Mouse (Mus musculus) lung, postnatal 25 days (tissue): Measurements from ENCODE around the gene Rnasek.

Experiments used
- DNase-seq: peaks from one replicate; pipeline ENCODE4 v3.0.0; 2022; ENCODE audit warnings: low spot score

The Rnasek gene

DNA sequence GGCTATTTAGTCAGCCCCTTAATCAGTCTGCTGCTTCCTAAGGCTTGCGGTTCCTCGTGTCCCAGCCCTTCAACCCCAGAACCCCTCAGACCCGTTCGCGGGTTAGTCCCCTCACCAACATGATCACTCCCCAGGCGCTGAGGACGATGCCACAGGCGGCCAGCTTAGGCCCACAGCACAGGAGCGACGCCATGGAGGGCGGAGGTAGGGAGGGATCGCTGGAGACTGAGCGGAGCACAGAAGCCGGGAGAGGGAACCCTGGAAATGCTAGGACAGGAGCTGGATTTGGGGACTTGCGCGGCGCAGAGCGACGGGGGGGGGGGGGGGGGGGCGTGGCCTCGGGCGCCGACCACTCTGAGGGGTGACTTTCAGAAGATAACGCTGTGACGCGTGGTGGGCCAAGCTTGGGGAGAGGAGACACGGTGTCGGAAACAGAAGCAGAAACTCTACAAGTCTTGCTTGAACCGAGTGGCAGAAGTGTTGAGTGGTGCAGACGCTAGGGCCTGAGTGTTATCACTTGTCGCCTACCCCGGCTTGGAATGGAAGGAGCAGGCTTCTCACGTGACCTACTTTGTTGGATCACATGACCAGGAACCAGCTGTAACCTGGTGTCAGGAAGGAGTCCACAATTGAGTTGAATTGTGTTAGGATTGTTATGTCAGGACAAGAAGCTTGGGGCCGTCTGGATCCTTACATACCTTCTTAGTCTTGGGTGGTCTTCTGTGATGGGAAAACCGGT is at the start of gene Rnasek, which contains the start of gene Gm21988:
Gene Rnasek, minus strand, starts transcription at position 302 of the 739 bp plus-strand sequence.
Gene Gm21988, minus strand, starts transcription at position 290 of the 739 bp plus-strand sequence.
- peak; percentile 89 for DNase-seq

DNA sequence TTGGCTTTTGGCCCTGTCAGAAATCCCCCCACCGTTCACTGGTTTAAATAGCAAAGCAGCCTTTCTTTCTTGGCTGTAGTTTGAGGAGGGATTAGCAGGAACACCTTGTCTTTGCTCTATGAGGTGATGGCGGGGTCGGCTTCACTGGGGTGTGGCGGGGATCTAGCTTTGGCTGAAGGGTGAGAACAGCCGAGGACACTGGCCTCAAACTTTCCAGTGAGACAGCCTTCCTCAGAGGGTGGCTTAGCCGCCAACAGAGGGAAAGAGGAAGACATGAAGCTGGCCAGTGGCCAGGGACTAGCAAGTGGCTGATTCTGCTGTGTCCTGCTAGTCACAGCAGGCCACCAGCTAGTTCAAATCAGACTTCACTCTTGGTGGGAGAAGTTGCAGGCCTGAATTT is 49.6 kb upstream of the Rnasek start:
- DNase-seq, result no peak

DNA sequence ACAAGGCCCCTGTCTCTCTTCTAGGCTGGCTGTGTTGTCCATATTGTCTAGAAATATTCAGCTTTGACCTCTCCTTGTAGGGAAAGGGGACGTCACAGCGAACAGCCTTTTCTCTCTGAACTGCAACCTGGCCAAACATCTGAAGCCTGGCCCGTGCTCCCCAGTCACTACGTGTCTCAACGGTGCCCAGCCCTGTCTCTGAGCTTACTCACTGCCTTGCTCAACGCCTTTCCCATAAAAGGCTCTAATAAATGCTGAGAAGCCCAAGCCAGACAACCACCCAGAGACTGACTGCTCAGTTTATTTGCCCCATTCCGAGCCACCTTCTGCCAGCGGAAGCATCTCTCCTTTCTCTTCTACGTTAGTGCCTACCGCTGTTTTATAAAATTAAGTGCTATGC is 48.5 kb upstream of the Rnasek start:
- no peak for DNase-seq

DNA sequence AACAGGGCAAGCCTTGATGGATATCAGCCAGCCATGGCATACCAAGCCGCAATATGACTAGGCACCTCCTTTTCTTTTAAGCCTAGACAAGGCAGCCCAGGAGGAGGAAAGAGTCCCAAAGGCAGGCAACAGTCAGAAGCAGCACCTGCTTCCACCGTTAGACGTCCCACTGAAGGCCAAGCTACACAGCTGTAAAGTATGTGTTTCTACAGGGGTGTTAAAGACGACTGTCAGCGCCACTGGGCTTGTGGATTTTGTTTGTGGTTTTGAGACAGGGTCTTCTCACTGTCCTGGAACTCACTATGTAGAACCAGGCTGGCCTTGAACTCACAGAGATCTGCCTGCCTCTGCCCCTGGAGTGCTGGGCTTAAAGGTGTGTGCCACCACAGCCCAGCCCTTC is 46.0 kb upstream of the Rnasek start:
- DNase-seq, result no peak

DNA sequence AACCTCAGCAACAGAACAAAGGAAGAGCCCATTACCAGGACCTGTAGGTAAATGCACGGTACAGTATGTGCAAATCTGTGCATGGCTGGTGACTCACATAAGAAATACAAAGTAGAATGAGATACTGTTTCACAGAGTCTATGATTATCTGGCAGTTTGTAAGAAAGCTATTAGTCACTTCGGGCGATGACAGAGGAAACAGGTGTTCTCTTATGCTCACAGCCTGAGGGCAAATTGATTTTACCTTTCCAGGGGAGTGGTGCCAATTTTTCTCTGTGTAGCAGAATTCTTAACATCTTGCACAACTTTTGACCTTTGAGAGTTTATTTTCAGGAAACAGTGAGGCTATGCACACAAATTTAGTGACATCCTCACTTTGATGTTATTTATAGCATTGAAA is 45.1 kb upstream of the Rnasek start:
- no peak for DNase-seq

DNA sequence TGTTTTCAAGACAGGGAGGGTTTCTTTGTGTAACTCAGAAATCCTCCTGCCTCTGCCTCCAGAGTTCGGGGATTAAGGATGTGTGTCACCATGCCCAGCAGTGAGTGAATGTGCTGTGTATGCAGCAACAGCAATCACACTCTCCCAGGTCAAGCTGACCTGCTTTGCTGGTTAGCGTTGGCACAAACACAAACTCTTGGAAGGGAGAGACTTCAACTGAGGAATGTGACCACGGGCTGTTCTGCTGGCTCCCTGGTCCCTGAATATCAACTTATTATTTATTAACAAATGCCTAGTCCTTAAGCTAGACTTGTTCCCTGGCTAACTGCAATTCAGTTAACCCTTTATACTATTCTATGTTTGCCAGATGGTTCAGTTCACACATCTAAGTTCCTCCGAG is 44.0 kb upstream of the Rnasek start:
- DNase-seq, result no peak

DNA sequence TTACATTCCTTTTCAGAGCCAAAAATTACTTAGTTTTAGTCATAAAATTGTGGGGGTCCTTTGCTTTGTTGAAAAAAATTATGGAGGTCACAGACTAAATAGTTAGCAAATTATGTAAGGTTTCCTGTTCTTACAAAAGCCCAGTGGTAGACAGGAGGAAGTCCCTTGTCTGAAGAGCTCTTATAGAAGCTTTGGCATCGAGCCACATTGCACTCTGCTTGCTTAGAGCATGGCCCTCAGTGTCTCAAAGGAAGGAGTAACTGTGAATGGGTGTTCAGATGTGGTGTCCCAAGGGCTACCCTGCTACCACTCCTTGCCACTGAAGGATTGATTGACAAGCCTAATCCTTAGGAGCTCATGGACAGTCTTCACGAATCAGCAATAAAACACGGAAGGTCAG is 40.8 kb upstream of the Rnasek start:
- DNase-seq, result peak; percentile 75

DNA sequence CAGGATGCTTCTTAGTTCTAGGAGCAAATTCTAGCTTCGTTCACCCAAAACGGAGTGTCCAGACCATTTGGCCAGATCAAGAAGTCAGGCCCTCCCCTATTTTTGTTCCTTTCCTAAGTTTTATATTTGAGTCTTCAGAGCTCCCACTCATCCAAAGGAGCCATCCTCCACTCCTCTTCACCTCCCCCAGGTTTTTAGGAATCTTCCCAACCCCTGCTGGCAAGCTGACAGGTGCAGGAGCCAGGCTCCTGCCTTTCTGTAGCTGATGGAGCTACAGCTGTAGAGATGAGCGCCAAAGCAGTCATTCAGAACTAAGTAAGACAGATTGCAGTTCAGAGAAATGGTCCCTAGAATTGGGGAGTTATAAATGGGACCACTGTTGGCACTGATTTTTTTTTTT is 39.3 kb upstream of the Rnasek start:
- no peak for DNase-seq

DNA sequence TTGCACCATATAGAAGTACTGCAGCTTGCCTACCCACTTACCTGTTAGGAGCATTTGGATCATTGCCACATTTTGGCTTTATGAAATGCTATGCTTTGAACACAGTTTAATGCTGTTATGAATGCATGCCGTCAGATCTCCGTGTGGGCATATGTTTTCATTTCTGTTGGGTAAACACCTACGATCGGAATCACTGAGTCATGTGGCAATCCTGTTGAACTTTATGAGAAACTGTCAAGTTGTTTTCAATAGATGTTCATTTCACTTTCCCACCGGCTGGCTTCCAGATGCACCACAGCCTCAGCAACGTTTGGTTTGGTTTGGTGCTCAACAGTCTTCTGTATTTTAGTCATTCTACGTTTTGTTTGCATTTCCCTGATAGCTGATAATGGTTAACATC is 32.0 kb upstream of the Rnasek start:
- DNase-seq, result no peak

DNA sequence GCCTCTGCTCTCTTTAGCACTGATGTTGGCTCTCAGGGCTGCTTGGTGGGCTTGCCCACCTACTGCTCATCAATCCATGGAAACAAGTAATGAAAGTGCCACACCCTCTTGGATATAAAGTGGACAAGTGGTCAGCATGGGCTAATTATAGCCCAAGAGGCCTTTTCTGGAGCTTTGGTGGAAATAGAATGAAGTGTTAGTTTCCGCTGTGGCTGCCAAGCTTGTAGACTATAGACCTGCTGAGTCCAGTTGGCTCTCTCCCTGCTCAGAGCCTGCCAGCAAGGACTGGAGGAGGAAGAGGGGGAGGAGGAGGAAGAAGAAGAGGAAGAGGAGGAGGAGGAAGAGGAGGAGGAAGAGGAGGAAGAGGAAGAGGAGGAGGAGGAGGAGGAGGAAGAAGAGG is 26.8 kb upstream of the Rnasek start:
- DNase-seq, result no peak

DNA sequence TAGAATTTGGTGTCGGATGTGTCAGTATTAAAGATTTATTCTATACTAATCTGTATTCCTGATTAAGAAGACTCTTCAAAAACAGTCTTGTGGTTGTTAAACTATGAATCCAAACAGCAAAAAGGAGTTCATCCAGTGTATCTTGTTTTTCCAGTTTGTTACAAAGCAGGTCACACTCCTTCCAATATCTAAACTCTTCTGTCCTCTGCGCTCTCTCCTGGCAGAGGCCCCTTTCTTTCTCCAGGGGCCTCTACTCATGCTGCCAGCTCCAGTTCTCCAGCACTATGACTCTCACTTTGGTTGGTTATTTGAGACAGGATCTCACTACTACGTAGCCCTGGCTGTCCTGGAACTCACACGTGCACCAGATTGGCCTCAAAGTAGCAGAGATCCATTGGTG is 26.2 kb upstream of the Rnasek start:
- no peak for DNase-seq

DNA sequence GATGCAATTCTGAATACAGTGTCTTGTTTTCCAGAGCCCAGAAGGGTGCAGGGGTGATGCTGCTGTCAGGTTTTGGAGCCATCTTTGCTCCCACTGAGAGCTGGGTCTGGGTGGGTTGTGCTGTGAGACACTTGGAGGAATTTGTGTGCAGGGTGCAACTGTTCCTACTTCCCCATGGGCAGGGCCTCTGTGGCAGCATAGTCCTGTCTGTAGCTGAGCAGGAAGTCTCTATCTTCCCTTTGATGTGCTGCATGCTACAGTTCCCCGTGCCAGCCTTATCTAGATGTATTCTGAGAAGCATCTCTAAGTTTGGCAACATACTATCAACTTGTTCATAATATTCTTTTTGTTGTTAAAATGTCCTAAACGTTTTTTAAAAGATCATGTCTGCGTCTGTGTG is 25.6 kb upstream of the Rnasek start:
- DNase-seq, result no peak

DNA sequence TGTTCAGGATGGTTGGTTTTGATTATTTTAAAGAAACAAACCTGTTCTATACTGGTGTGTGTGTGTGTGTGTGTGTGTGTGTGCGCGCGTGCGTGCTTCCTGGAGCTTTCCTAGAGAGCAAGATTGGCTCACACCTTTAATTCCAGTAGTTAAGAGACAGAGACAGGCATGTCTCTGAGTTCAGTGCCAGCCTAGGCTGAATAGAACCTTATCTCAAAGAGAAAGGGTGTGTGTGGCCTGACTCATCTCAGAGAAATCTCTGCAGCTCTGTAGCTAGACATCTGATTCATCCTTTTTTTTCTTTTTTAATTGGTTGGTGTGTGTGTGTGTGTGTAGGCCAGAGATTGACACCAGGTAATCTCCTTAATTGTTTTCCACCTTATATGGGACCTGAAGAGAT is 19.4 kb upstream of the Rnasek start:
- no peak for DNase-seq

DNA sequence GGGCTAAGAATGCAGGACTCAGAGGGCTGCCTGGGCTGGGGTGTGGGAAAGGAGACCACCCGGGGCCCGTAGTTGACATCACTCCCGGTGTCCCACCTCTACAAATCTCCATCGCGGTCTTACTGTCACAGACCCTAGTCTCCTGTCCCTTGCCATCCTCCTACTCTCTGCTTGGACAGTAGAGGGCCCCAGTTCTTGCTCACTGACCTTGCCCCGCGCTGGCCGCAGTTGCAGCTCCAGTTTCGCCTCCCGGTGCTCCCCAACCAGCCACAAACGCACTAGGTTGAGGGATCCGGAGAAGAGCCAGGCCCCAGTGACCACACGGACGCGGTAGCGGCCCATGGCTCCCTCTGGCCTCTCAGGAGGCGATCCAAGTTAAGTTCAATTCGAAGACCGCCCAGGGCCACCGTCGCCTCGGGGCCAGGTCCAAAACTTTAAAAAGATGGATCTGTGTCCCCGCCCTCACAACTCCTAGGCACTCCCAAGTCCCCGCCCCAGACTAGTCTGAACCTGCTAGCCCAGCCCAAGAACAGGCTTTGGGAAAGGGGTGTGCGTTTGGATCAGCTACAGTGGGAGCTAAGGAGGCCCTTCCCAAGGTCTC is 15.4 kb upstream of the Rnasek start, which contains the start of gene Alox12:
Gene Alox12, minus strand, starts transcription at position 423 of the 601 bp plus-strand sequence.
- DNase-seq, result peak; percentile 50

DNA sequence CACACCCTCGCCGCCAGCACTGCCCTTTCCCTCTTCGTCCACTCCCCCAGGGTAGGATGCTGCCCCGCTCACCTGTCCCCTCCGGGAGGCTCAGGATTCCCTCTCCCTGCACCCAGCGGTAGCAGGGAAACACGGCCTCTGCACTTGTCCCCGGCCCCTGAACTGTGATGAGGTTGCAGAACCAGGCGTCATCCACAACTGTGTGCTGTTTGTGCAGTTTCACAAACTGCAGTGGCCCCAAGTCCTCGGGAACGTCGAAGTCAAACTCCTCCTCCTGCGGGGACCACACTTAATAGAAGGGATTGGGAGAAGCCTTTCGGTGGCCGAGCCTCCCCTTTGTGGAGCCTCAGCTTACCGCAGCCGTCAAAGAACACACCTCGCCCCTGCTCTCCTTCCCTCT is 14.7 kb upstream of the Rnasek start:
- DNase-seq, result no peak

DNA sequence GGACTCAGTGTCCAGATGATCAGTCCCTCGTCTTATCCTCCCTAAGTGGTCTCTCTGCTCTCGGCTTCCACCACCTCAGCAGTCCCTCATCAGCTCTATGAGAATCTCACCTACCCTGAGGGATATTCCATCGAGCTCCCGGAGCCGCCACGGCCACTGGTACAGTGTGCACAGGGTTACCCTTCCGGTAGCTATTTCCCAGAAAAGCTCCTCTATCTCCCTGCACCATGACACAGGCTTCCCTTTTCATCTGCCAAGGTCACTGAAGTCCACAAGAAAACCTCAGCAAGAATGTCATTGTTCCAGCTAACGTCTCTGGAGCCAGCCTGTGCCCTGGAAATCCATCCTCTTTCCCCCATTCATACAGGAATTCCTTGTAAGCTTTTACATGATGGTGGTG is 12.2 kb upstream of the Rnasek start:
- no peak for DNase-seq

DNA sequence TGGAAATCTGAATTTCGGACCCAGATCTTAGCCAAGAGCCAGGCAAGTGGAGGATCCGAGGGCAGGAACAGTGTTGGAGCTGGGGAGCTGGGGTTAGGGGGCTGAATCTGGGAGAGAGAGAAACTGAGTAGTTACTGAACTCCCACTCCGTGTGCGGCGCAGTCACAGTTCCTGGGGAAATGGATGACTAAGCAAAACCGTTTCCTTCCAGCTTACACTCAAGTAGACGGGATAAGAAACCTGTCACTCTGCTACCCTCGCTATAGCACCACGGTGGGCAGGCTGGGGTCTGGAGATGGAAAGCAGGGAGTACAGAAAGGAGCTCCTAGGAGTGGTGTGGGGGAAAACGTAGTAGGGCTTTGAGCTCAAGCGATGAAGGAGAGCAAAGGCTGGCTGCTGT is 10.5 kb upstream of the Rnasek start:
- no peak for DNase-seq

DNA sequence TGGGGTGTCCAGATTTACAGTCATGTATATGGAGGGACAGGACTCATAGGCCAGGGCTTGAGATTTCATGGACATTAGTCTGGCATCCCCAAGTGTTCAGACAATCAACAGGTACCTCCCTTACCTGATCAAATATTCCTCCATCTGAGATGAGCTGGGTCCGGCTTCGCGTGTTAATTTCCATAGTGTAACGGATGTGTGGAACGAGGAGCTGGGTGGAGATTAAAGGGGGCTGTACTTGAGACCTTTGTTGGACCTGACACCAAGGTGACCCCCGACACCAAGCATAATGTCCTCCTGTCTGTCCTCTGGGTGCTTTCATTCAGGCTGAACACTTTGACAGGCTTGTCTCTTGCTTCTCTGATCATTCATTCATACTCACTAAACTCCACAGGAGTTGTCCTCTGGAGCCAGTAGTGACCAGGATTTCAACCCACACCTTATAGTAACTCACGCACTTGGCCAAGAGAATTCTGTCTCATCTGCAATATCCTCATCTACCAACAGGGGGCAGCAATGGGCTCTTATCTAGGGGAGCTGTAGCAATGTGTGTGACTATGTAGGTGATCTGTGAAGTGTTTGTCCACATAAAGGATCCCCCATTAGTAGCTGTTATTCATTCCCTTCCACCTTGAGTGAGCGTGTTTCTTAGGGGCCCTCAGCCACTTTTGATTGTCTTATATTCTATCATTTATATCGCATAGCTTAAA is 7.6 kb upstream of the Rnasek start:
- DNase-seq, result peak; percentile 80

DNA sequence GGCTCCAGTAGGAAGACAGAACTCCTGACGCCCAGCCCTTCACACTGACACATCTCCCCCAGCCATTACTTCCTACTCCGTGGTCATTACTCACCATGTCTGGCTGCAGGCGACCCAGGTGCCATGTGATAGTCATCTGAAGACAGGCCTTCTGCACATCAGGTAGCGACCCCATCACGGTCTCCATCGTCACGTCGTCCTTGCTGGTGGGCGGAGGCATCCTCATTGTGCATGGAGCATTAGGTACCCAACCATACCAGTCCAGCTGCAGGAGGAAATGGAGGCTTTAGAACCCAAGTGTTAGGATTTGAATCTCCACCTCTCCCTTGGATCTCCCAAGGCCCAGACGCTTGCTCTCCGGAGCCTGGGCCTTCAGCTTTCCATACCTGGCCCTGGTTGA is 2.9 kb upstream of the Rnasek start:
- no peak for DNase-seq

DNA sequence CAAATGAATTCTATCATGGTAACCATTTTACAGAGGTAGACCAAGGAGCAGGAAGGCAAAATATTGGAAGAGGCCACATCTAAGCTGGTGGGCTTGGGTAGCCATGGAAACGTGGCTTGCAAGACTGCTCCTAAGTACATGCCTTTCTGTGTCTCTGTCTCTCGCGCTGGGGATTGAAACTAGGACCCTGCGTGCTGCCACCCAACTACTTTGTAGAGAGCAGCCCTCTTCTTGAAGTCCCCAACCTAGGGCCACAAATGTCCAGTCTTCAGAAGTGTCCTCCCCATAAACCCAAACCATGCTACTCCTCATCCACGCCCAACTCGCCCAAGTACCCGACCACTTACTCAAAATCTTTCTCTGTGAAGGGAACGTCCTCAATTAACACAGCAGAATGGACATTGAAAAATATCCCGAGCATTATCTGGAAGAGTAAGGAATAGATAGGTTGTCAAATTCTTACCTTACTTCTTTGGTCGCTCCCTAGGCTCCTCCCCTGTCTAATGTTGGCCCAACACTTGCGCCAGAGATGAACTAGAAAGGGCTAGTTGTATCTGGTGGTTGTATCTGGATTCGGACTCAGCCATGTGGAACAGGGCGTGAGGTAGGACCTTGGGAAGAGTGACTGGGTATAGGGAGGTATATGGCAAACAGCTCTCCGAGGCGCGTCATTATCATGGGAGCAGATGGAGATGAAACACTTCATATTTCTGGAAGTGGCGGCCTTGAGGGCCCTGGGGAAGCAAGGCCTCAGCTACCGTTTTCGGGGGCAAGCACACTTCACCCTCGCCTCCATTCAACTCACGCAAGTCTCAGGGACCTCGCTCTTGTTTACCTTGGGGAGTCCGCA is 826 bp downstream of the Rnasek start:
- no peak for DNase-seq

DNA sequence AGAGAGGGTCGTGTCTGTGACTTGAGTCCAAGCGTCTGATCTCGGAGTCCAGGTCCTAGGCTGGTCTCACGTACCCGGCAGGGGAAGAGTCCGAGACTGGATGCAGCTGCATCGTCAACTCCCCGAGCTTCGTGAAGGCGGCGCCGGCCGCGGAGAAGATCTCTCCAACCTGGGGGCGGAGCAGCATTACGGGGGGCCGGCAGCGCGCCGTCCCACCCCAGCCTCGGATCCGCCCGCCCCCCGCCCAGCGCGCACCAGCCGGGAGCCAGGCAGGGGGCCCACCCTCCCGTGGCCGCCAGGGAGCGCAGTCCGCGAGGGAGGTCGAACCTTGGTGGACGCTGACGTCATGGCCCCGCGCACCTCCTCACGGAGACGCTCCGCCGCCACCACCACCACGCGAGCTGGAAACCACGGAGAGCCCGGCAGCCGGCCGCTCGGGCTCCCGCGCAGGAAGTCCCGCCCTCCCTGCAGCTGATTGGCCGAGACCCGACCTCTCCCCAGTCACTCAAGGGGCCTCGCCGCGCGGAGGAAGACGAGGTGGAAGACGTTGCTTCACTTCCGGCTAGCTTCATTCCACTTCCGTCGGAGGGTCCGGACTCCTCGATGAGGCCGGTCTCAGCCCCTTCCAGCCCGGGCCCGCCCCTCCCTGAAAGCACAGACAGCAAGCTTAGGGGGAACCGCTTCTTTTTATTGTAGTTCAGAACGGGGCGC is 2.0 kb downstream of the Rnasek start, which contains the start of gene 0610010K14Rik:
Gene 0610010K14Rik, minus strand, starts transcription at position 458 of the 711 bp plus-strand sequence.
- peak; percentile 98 for DNase-seq

DNA sequence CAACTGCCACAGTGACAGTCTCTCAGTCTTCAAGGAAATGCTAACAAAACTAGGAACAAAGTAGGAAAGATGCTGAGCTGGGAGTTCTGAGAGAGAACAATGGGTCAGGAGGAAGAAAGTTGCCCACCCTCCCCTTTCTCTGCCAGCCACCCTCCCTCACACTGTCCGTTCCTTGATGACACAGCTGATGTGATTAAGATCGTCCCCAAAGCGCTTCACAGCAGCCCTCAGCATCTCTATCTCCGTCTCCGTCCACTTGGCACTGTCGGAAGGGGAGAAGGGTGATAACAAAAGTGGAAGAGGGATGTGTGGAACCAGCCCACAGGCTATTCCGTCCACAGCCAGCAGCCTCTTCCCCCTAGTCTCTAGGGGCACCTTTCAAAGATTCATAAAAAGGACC is 2.9 kb downstream of the Rnasek start:
- DNase-seq, result no peak
